Mouse (Mus musculus): ENCODE data around the gene Zdhhc21.

- TF ChIP-seq POLR2A (IDR thresholded peaks at IDR 0.05; ENCODE audit: borderline replicate concordance, low read depth, low read length) (no peak), CTCF (IDR thresholded peaks at IDR 0.05; ENCODE audit: low read depth, low read length) (no peak)
Observed at GRCm38 (mm10) chr4:82872121-82872520, 12.4 kb upstream of the Zdhhc21 start.

Data from bone marrow macrophage, adult 2 months (primary cell).